Mouse (Mus musculus) hematopoietic stem cell, adult 5-6 weeks (primary cell): ENCODE measurements around the gene Clca3a1. TPM values are rescaled to one million over a fixed set of nuclear protein-coding genes. Genes with fewer than 3 reads are reported as not detected.

Experiments used
- ATAC-seq, 2 experiments: fragments of 125-278 bp in 1 of 2; replicated peaks in 1 of 2; 2 replicates each; pipeline ENCODE4 v1.8.0; 2016 to 2017; ENCODE audit warnings: inconsistent platforms in 2 of 2, mild to moderate bottlenecking in 2 of 2, moderate number of reproducible peaks in 2 of 2, low read depth in 1 of 2, moderate TSS enrichment in 1 of 2; ENCODE audit not compliant: low FRiP score in 2 of 2, poor library complexity in 2 of 2, severe bottlenecking in 2 of 2, insufficient read depth in 1 of 2, low TSS enrichment in 1 of 2
- total RNA-seq: library from RNA; stranded (forward); fragments of 172-1452, 232-1000 nt; gene quantifications from 2 replicates; pipeline ENCODE4 v1.2.3, GENCODE M21; 2017

The Clca3a1 gene
- total RNA-seq, 1 experiment from 2014 or later, result 4.8 TPM

GRCm38 (mm10) chr3:144721860-144722256 is 38.9 kb downstream of the Clca3a1 start:
- no peak for ATAC-seq

- ATAC-seq, result no peak
These were observed 39.5 kb downstream of the Clca3a1 start for GRCm38 (mm10) chr3:144721077-144721859.

DNA sequence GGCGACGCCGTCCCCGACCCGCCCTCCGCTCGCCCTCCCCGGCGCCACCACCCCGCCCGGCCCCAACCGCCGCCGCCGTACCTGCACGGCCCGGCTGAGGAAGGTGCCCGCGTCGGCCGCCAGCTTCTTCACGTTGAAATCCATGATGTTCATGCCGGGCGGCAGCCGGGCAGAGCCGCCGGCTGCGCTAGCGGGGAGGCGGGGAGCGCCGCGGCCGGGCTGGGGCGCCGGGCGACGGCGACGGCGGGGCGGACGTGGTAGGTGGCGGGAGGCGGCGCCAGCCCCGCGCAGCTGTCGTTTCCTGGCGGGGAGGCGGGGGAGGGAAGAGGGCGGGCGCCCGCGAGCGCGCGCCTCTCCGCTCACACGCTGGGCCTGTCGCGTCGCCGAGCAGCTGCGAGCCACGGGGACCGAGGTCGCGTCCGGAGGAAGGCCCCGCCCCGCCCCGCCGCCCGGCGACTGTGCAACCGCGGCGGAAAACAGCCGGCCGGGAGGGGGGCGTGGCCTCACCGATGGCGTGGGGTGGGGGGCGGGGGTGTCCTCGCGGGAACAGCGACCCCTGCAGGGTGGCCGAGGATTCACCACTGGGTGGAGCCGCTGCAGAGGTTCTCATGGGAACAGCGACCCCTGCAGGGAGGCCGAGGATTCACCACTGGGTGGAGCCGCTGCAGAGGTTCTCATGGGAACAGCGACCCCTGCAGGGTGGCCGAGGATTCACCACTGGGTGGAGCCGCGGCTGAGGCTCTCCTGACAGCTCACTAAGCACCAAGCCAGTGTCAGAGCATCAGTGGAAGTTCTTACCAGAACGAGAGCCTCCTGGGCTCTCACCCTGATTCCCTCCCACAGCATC is 40.7 kb downstream of the Clca3a1 start, which contains the start of gene Sh3glb1:
Gene Sh3glb1 (minus strand): TSS at position 435 of the 847 bp plus-strand sequence.
- ATAC-seq, result peak; percentile 81 to 90

DNA sequence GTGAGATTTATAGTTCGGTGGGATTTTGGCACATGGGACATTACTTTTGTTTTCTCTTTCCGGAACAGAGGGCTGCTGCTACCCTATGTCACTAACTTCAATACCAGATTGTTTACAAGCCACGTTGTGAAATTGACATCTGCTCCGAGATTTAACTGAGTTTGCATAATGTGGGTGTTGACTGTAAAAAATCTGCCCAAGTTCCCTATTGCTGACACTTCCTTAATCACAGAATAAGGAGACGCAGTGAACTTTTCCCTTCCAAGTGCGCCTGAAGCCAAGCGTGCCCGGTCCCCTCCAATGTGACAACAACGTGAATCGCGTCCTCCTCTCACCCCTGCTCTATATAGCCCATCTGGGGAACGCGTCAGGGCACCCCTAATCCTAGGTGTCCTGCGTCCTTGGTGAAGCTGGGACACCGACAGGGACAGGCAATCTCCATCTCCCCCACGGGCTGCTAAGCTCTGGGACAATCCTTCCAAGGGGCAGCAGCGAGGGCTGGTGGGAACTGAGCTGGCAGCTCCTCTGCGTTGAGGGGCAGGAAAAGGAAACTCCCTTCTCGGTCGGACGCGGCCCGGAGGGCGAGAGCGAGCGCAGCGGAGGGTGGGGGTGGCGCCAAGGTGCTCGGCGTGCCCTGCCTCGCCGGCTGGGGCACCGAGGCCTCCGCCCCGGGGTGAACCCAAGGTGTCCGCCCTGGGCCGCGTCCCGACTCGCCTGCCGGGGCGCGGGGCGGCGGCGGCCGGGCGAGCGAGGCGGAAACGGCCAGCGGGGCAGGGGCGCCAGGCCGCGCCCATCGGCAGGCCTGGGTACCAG is 41.5 kb downstream of the Clca3a1 start:
- ATAC-seq, result peak; percentile 23 to 43

GRCm38 (mm10) chr3:144718706-144719087 is 42.1 kb downstream of the Clca3a1 start:
- ATAC-seq, result no peak

DNA sequence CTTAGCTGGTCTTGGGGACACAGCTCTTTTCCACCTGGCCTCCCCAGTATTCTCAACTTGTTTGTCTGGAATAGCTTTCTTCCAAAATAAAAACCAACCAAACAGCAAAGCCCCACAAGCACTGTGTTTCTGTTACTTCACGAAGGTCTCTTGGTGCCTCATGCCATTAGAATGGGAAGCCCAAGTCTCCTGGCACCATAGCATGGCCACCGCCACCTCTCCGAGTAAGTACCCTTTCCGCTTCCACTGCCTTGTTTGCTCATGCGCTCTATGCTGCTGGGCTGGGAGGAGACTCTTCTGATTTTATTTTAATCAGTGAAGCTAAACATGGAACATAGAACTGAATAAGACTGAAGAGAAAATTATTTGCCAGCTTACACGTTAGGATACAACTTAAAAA is 42.9 kb downstream of the Clca3a1 start:
- no peak for ATAC-seq

- ATAC-seq, result no peak
These were observed 43.7 kb downstream of the Clca3a1 start for GRCm38 (mm10) chr3:144717121-144717520.

GRCm38 (mm10) chr3:144715901-144716300 is 44.9 kb downstream of the Clca3a1 start:
- ATAC-seq, result peak; percentile 12 to 20; a peak in 1 of 4 replicates

- no peak for ATAC-seq
These were observed 45.7 kb downstream of the Clca3a1 start for GRCm38 (mm10) chr3:144715033-144715432.

DNA sequence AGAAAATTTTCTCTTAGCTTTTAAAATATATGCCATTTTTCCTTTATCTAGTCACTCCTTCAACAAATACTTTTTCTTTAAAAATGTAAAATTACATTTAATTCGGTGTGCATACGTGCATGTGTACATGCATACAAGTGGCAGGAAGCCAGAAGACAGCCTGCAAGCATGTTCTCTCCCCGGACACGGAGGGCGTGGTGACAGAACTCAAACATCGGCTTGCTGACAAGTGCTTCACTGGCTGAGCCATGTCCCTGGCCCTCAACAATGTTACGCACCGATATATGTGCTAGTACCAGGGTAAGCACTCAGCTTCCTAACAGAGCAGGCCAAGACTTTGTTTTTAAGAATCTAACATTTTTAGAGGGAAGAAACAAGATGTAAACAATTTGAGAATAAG is 46.2 kb downstream of the Clca3a1 start:
- ATAC-seq, result no peak

DNA sequence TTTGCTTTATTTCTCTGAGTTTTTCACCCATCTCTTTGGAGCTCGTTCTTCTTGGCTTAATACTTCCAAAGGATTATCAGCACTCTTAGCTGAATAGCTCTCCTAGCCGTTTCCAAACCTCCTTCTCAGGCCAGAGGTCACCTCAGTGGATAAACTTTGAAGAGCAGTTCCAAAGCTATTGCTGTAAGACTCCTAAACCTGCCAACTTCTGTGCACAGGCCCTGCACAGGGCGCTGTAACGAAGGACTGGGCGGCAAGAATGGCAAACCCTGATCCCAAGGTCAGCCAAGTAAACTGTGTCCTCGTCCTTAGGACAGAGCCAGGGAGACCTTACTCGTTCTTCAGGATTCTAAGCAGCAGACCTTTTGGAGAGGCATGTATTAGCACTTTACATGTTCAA is 46.7 kb downstream of the Clca3a1 start:
- ATAC-seq, result no peak

DNA sequence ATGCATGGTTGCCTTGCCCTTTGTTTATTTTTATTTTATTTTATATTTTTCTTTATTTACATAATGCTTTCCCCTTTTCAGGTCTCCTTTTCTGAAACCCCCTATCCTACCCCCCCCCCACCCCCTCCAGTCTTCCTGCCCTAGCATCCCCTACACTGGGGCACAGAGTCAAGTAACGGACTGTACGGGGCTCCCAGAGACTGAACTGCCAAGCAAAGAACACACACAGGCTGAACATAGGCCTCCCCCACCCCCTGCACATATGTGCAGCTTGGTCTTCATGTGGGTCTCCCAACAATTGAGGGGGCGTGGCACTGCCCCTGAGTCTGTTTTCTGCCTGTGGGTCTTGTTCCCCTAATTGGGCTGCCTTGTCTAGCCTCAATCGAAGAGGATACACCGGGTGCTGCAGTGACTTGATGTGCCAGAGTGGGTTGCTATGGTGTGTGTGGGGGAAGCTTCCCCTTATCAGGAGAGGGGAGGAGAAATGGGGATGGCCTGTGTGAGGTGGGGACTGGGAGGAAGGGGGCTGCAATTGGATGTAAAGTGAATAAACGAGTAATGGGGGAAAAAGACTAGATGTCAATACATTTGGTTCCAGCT is 49.1 kb downstream of the Clca3a1 start:
- ATAC-seq, result no peak

DNA sequence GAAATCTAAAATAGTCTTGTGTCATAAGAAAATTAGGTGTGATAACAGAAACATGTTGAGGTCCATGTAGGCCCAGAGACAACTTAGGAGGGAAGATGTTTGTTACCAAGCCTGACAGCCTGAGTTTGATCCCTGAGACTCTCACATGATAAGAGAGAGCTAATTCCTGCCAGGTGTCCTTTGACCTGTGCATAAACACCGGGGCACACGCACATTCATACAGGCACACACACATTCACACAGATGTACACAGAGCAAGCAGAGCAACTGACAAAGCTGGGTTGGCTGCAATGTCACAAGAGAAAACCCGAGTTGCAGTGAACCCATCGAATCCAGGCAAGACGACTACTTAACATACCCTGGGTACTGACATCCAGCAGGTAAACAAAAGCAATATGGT is 52.2 kb downstream of the Clca3a1 start:
- ATAC-seq, result no peak

GRCm38 (mm10) chr3:144703959-144704358 is 56.8 kb downstream of the Clca3a1 start:
- peak; percentile 87 to 90 for ATAC-seq

DNA sequence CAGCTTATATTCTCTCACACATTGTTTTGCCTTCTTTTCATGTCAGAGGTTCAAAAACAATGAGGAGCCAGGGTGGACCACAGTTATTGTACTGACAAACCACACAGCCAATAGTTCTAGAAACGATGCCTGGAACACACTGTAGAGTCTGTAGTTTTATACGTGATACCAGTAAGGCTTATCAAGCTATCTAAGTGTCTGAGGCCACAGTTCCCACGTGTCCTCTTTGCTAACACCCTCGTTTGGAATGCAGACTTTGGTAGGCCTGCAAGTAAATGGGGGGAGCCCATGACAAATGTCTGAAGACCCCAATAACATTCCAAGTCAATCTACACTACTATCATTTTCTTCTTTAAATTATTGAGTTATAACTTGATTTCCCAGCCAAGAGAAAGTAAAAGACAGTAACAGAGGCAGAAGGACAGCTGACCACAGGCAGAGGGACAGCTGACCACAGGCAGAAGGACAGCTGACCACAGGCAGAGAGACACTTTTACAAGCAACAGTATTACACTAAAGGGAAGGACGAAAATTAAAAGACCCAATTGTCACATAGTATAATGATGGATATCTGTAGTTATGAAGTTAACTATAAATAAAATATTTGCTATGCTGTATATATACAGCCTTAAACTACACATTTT is 61.9 kb downstream of the Clca3a1 start:
- ATAC-seq, result no peak

GRCm38 (mm10) chr3:144697942-144698341 is 62.8 kb downstream of the Clca3a1 start:
- ATAC-seq, result peak; percentile 40 to 58; a peak in 3 of 4 replicates

GRCm38 (mm10) chr3:144697154-144697553 is 63.6 kb downstream of the Clca3a1 start:
- 0 out of 4 replicates have a peak, but pooled peaks of 1 of the 2 experiments have one; percentile 50 for ATAC-seq
